Mouse (Mus musculus): ENCODE data around the gene Rasgef1b. TPM values are rescaled to one million over a fixed set of nuclear protein-coding genes. Genes with fewer than 3 reads are reported as not detected.

Rasgef1b gene
- polyA plus RNA-seq, 1 experiment from 2014 or later, result 3.6 TPM

GRCm38 (mm10) chr5:99422856-99423255 lies 306.0 kb downstream of the Rasgef1b start:
- H3K9ac ChIP-seq (ENCODE audit: low read depth, low read length), result no peak overlapping the region
- H3K27ac ChIP-seq (ENCODE audit: low read depth, low read length), result no peak overlapping the region
- H3K27me3 ChIP-seq (replicated peaks; ENCODE audit: control insufficient read depth, insufficient read depth, low read length), result no peaks in the 10 kb centered on the region
- no peak for TF ChIP-seq CTCF (IDR thresholded peaks at IDR 0.05; ENCODE audit: low read depth)
- no peak for ATAC-seq
- no peaks in the 10 kb centered on the region for H3K36me3 ChIP-seq (ENCODE audit: control insufficient read depth, insufficient read depth)
- H3K4me1 ChIP-seq (replicated peaks; ENCODE audit: control insufficient read depth, insufficient read depth, low read length), result no peaks in the 10 kb centered on the region
- H3K4me2 ChIP-seq (replicated peaks; ENCODE audit: low read depth), result no peak overlapping the region
- no peaks in the 10 kb centered on the region for H3K9me3 ChIP-seq (ENCODE audit: control insufficient read depth)
- no peak overlapping the region for H3K4me3 ChIP-seq (ENCODE audit: low read depth, low read length)
- WGBS, result 92% methylated on average over 4 of the region's 4 CpGs

- ATAC-seq, result no peak
- no peaks in the 10 kb centered on the region for H3K27me3 ChIP-seq (replicated peaks; ENCODE audit: control insufficient read depth, insufficient read depth, low read length)
- H3K27ac ChIP-seq (ENCODE audit: low read depth, low read length), result no peak overlapping the region
- H3K9me3 ChIP-seq (ENCODE audit: control insufficient read depth), result no peaks in the 10 kb centered on the region
- WGBS, result 60% methylated on average over 6 of the region's 6 CpGs
- H3K9ac ChIP-seq (ENCODE audit: low read depth, low read length), result no peak overlapping the region
- H3K4me1 ChIP-seq (replicated peaks; ENCODE audit: control insufficient read depth, insufficient read depth, low read length), result no peaks in the 10 kb centered on the region; the same call in 1 of the 2 replicates
- no peaks in the 10 kb centered on the region for H3K36me3 ChIP-seq (ENCODE audit: control insufficient read depth, insufficient read depth)
- no peak for TF ChIP-seq CTCF (IDR thresholded peaks at IDR 0.05; ENCODE audit: low read depth)
- no peak overlapping the region for H3K4me2 ChIP-seq (replicated peaks; ENCODE audit: low read depth)
- H3K4me3 ChIP-seq (ENCODE audit: low read depth, low read length), result no peak overlapping the region
Observed at GRCm38 (mm10) chr5:99422092-99422491, 306.8 kb downstream of the Rasgef1b start.

GRCm38 (mm10) chr5:99419872-99420271 lies 309.0 kb downstream of the Rasgef1b start:
- Histone ChIP-seq H3K36me3 (ENCODE audit: control insufficient read depth, insufficient read depth) (no peaks in the 10 kb centered on the region), H3K27ac (ENCODE audit: low read depth, low read length) (no peak overlapping the region), H3K27me3 (replicated peaks; ENCODE audit: control insufficient read depth, insufficient read depth, low read length) (no peaks in the 10 kb centered on the region), H3K9me3 (ENCODE audit: control insufficient read depth) (no peaks in the 10 kb centered on the region), H3K4me2 (replicated peaks; ENCODE audit: low read depth) (no peak overlapping the region), H3K9ac (ENCODE audit: low read depth, low read length) (no peak overlapping the region), H3K4me3 (ENCODE audit: low read depth, low read length) (no peak overlapping the region), H3K4me1 (replicated peaks; ENCODE audit: control insufficient read depth, insufficient read depth, low read length) (no peaks in the 10 kb centered on the region; the same call in 1 of the 2 replicates)
- TF ChIP-seq CTCF (IDR thresholded peaks at IDR 0.05; ENCODE audit: low read depth), result no peak
- ATAC-seq, result 0 out of 2 replicates have a peak, but pooled peaks have one; percentile 32
- 32% methylated on average over 2 of the region's 2 CpGs for WGBS

- no peaks in the 10 kb centered on the region for H3K36me3 ChIP-seq (ENCODE audit: control insufficient read depth, insufficient read depth)
Observed at GRCm38 (mm10) chr5:99416902-99417301, 312.0 kb downstream of the Rasgef1b start.

GRCm38 (mm10) chr5:99415676-99416075 lies 313.2 kb downstream of the Rasgef1b start:
- ATAC-seq, result no peak
- Histone ChIP-seq H3K36me3 (ENCODE audit: control insufficient read depth, insufficient read depth) (no peaks in the 10 kb centered on the region), H3K27me3 (replicated peaks; ENCODE audit: control insufficient read depth, insufficient read depth, low read length) (no peaks in the 10 kb centered on the region), H3K9me3 (ENCODE audit: control insufficient read depth) (no peaks in the 10 kb centered on the region), H3K4me3 (ENCODE audit: low read depth, low read length) (no peak overlapping the region), H3K4me2 (replicated peaks; ENCODE audit: low read depth) (no peak overlapping the region), H3K27ac (ENCODE audit: low read depth, low read length) (no peak overlapping the region), H3K4me1 (replicated peaks; ENCODE audit: control insufficient read depth, insufficient read depth, low read length) (no peaks in the 10 kb centered on the region; the same call in 1 of the 2 replicates), H3K9ac (ENCODE audit: low read depth, low read length) (no peak overlapping the region)
- no peak for TF ChIP-seq CTCF (IDR thresholded peaks at IDR 0.05; ENCODE audit: low read depth)
- 94% methylated on average over 12 of the region's 12 CpGs for WGBS

More at GRCm38 (mm10) chr5:99416902-99417301, 312.0 kb downstream of the Rasgef1b start:
- peak; percentile 78 for ATAC-seq
- TF ChIP-seq CTCF (IDR thresholded peaks at IDR 0.05; ENCODE audit: low read depth), result no peak
- Histone ChIP-seq H3K4me3 (ENCODE audit: low read depth, low read length) (no peak overlapping the region), H3K9ac (ENCODE audit: low read depth, low read length) (no peak overlapping the region), H3K4me2 (replicated peaks; ENCODE audit: low read depth) (peak overlapping the region; percentile 31), H3K9me3 (ENCODE audit: control insufficient read depth) (no peaks in the 10 kb centered on the region), H3K4me1 (replicated peaks; ENCODE audit: control insufficient read depth, insufficient read depth, low read length) (no peaks in the 10 kb centered on the region; the same call in 1 of the 2 replicates), H3K27me3 (replicated peaks; ENCODE audit: control insufficient read depth, insufficient read depth, low read length) (no peaks in the 10 kb centered on the region), H3K27ac (ENCODE audit: low read depth, low read length) (no peak overlapping the region)
- WGBS, result 44% methylated on average over 21 of the region's 21 CpGs

GRCm38 (mm10) chr5:99415049-99415448 lies 313.8 kb downstream of the Rasgef1b start:
- no peak for TF ChIP-seq CTCF (IDR thresholded peaks at IDR 0.05; ENCODE audit: low read depth)
- no peaks in the 10 kb centered on the region for H3K9me3 ChIP-seq (ENCODE audit: control insufficient read depth)
- 83% methylated on average over 2 of the region's 2 CpGs for WGBS
- no peak overlapping the region for H3K27ac ChIP-seq (ENCODE audit: low read depth, low read length)
- H3K9ac ChIP-seq (ENCODE audit: low read depth, low read length), result no peak overlapping the region
- H3K4me2 ChIP-seq (replicated peaks; ENCODE audit: low read depth), result no peak overlapping the region
- H3K27me3 ChIP-seq (replicated peaks; ENCODE audit: control insufficient read depth, insufficient read depth, low read length), result no peaks in the 10 kb centered on the region
- no peaks in the 10 kb centered on the region; the same call in 1 of the 2 replicates for H3K4me1 ChIP-seq (replicated peaks; ENCODE audit: control insufficient read depth, insufficient read depth, low read length)
- ATAC-seq, result no peak
- no peaks in the 10 kb centered on the region for H3K36me3 ChIP-seq (ENCODE audit: control insufficient read depth, insufficient read depth)
- no peak overlapping the region for H3K4me3 ChIP-seq (ENCODE audit: low read depth, low read length)

GRCm38 (mm10) chr5:99414293-99414692 lies 314.6 kb downstream of the Rasgef1b start:
- no peak for TF ChIP-seq CTCF (IDR thresholded peaks at IDR 0.05; ENCODE audit: low read depth)
- 85% methylated on average over 6 of the region's 6 CpGs for WGBS

More at GRCm38 (mm10) chr5:99414293-99414692, 314.6 kb downstream of the Rasgef1b start:
- H3K4me1 ChIP-seq (replicated peaks; ENCODE audit: control insufficient read depth, insufficient read depth, low read length), result no peaks in the 10 kb centered on the region; the same call in 1 of the 2 replicates
- H3K4me2 ChIP-seq (replicated peaks; ENCODE audit: low read depth), result no peak overlapping the region
- H3K4me3 ChIP-seq (ENCODE audit: low read depth, low read length), result no peak overlapping the region
- no peaks in the 10 kb centered on the region for H3K9me3 ChIP-seq (ENCODE audit: control insufficient read depth)
- no peaks in the 10 kb centered on the region for H3K27me3 ChIP-seq (replicated peaks; ENCODE audit: control insufficient read depth, insufficient read depth, low read length)
- H3K27ac ChIP-seq (ENCODE audit: low read depth, low read length), result no peak overlapping the region
- no peak overlapping the region for H3K9ac ChIP-seq (ENCODE audit: low read depth, low read length)
- no peak for ATAC-seq
- no peaks in the 10 kb centered on the region for H3K36me3 ChIP-seq (ENCODE audit: control insufficient read depth, insufficient read depth)
